Mouse (Mus musculus): ENCODE measurements around the gene Cdk5. TPM values are rescaled to one million over a fixed set of nuclear protein-coding genes. Genes with fewer than 3 reads are reported as not detected.

The Cdk5 gene
- polyA plus RNA-seq, 1 experiment: 94.8 TPM

- no peak for DNase-seq (ENCODE audit: low read depth)
Measured at GRCm38 (mm10) chr5:24374666-24375328, 48.5 kb downstream of the Cdk5 start.

GRCm38 (mm10) chr5:24374216-24374615, 49.1 kb downstream of the Cdk5 start:
- no peak for DNase-seq (ENCODE audit: low read depth)

GRCm38 (mm10) chr5:24373807-24374206, 49.5 kb downstream of the Cdk5 start:
- no peak for DNase-seq (ENCODE audit: low read depth)

- DNase-seq (ENCODE audit: low read depth): no peak
Measured at GRCm38 (mm10) chr5:24369767-24370166, 53.6 kb downstream of the Cdk5 start.

Other genes starting within 250 kb of the Cdk5 start
- gene Kcnh2, start 71.9 kb downstream of the Cdk5 start, polyA plus RNA-seq (2012; rRNA removed): 38.9 and 50.7 TPM in 2 replicates
- 22.8 and 32.3 TPM in 2 replicates for gene Nos3, start 58.7 kb downstream of the Cdk5 start, polyA plus RNA-seq (2012; rRNA removed)
- 1.1 and 1.2 TPM in 2 replicates for gene Atg9b, start 31.4 kb downstream of the Cdk5 start, polyA plus RNA-seq (2012; rRNA removed)
- gene Abcb8, start 29.9 kb downstream of the Cdk5 start, polyA plus RNA-seq (2012; rRNA removed): 52.2 and 61.0 TPM in 2 replicates
- gene Asic3, start 10.1 kb downstream of the Cdk5 start, polyA plus RNA-seq (2012; rRNA removed): 0.08 and 0.43 TPM in 2 replicates
- gene Slc4a2, start 307 bp upstream of the Cdk5 start, polyA plus RNA-seq (2012; rRNA removed): 60.6 and 67.9 TPM in 2 replicates
- 147 and 182 TPM in 2 replicates for gene Fastk, start 21.8 kb upstream of the Cdk5 start, polyA plus RNA-seq (2012; rRNA removed)
- gene Tmub1, start 24.3 kb upstream of the Cdk5 start, polyA plus RNA-seq (2012; rRNA removed): 32.8 and 39.3 TPM in 2 replicates
- gene Agap3, start 28.6 kb upstream of the Cdk5 start, polyA plus RNA-seq (2012; rRNA removed): 52.6 and 60.0 TPM in 2 replicates
- gene Gbx1, start 103.7 kb upstream of the Cdk5 start, polyA plus RNA-seq (2012; rRNA removed): 0.03 TPM in 1 of 2 replicates, not detected in the other
- gene Asb10, start 117.4 kb upstream of the Cdk5 start, polyA plus RNA-seq (2012; rRNA removed): 1.4 and 1.6 TPM in 2 replicates
- 0.05 and 0.13 TPM in 2 replicates for gene 4931409K22Rik, start 133.3 kb upstream of the Cdk5 start, polyA plus RNA-seq (2012; rRNA removed)
- 39.8 and 50.0 TPM in 2 replicates for gene Abcf2, start 153.9 kb upstream of the Cdk5 start, polyA plus RNA-seq (2012; rRNA removed)
- 57.2 and 62.9 TPM in 2 replicates for gene Chpf2, start 163.2 kb upstream of the Cdk5 start, polyA plus RNA-seq (2012; rRNA removed)
- gene Smarcd3, start 200.9 kb upstream of the Cdk5 start, polyA plus RNA-seq (2012; rRNA removed): 239 and 247 TPM in 2 replicates